Mouse (Mus musculus) liver, adult (tissue): ENCODE measurements around the gene Map3k3.

Experiments
- GATA4 ChIP-seq: IDR thresholded peaks from 2 replicates; pipeline ENCODE4 v1.6.1; 2014; ENCODE audit warnings: mild to moderate bottlenecking, low read length; ENCODE audit not compliant: insufficient replicate concordance

The Map3k3 gene

GRCm38 (mm10) chr11:106162237-106162636, 77.8 kb downstream of the Map3k3 start:
- no peak for TF ChIP-seq GATA4

DNA sequence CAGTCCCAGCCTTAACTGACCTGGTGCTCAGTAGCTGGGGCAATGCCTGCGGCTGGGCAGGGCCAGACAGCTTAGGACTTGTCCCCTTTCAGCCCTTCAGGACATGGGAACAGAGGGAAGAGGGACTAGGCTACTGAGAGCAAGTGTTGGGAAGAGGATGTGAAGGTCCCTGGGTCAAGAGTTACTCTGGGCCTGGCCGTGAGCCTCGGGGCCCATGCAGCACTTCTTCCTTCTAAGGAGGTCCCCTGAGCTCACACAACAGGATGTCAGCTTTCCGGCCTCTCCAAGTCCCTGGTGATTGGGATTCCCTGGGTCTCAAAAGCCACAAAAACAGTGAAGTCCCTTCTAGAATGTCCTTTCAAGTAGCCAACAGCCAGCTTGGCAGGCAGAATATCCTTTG, 79.1 kb downstream of the Map3k3 start:
- TF ChIP-seq GATA4: peak; percentile 41; the same call in 1 of the 2 replicates

- no peak for TF ChIP-seq GATA4
Measured at GRCm38 (mm10) chr11:106164601-106165180, 80.3 kb downstream of the Map3k3 start.

DNA sequence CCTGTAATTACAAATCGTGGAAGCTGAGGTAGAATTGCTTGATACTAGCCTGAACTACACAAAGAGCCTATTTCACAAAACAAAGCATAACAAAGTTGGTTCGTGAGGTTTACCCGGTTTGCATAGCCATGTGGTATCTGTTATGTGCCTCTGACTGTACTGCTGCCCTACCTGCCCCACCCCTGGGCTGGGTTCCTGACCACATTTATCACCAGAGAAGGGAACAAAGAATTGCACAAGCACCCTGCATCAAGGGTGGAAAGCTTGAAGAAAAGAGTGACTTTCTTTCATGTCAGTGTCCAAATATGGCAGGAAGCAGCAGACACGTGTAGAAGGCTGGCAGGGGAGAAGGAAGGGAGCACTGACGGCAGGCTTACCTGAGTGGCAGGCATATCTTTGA, 83.0 kb downstream of the Map3k3 start:
- TF ChIP-seq GATA4: no peak

- no peak for TF ChIP-seq GATA4
Measured at GRCm38 (mm10) chr11:106170807-106171206, 86.4 kb downstream of the Map3k3 start.

- TF ChIP-seq GATA4: no peak
Measured at GRCm38 (mm10) chr11:106173228-106173627, 88.8 kb downstream of the Map3k3 start.

GRCm38 (mm10) chr11:106174372-106174771, 90.0 kb downstream of the Map3k3 start:
- no peak for TF ChIP-seq GATA4

- no peak for TF ChIP-seq GATA4
Measured at GRCm38 (mm10) chr11:106175081-106175480, 90.7 kb downstream of the Map3k3 start.

- TF ChIP-seq GATA4: no peak
Measured at GRCm38 (mm10) chr11:106176372-106176771, 92.0 kb downstream of the Map3k3 start.

- TF ChIP-seq GATA4: no peak
Measured at GRCm38 (mm10) chr11:106178036-106178782, 93.8 kb downstream of the Map3k3 start.

DNA sequence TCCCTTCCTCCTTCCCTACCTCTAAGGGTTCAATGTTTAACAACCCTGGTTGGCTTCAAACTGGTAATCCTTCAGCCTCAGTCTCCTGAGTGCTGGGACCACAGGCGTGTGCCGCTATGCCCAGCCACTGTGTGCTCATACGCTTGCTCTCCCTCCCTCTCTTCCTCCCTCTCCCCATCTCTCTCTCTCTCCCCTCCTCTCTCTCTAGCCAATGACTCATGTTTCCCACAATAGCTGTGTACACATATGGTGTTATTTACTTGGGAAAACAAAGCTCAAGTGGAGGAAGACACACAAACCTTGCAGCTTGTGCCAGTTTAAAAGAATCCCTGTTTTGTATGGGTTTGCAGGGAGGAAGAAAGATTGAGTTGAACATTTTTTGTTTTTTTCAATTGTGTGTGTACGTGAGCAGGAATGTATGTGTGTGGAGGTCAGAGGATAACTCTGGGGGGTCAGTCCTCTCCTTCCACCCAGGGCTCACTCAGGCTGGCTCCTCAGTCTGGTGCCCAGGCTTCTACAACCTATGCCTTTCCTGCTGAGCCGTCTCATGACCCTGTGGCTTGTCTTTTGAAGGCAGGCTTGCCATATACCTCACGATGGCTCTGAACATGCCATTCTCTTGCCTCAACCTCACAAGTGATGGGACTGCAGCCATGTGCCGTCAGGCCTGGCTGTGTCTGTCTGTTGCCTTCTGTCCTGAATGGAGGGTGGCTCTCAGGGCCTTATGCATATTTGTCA, 95.5 kb downstream of the Map3k3 start:
- TF ChIP-seq GATA4: no peak

DNA sequence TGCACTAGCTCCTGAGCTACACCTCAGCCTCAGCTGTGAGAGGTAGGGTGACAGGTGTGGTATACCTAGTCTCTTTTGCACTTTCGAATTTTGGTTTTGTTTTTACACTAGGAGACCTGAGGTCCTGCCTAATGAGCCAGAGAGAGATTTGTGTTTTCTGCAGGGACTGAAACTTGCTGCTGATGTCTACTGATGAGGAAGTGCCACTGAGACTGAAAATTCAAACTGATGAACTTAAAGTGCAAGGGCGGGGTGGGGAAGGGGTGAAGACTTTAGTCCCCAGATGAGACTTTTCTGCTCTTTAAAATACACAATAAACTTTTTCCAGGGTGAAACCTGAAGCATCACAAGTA, 96.0 kb downstream of the Map3k3 start:
- no peak for TF ChIP-seq GATA4

DNA sequence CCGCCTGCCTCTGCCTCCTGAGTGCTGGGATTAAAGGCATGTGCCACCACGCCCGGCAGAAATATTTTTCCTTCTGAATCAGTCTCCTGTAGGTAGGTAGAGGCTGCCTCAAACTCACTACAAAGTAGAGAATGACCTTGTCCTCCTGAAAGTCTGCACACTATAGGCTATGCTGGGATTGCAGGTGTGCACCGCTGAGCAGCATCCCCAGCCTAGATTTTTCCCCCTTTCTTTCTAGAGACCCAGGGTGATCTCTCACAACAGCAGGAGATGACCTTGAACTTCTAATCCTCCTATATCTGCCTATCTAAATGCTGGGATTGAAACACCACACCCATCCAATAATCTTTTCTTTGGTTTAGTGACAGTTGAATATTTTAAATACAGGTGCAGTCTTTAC, 102.9 kb downstream of the Map3k3 start:
- no peak for TF ChIP-seq GATA4

- no peak for TF ChIP-seq GATA4
Measured at GRCm38 (mm10) chr11:106191716-106192115, 107.3 kb downstream of the Map3k3 start.

DNA sequence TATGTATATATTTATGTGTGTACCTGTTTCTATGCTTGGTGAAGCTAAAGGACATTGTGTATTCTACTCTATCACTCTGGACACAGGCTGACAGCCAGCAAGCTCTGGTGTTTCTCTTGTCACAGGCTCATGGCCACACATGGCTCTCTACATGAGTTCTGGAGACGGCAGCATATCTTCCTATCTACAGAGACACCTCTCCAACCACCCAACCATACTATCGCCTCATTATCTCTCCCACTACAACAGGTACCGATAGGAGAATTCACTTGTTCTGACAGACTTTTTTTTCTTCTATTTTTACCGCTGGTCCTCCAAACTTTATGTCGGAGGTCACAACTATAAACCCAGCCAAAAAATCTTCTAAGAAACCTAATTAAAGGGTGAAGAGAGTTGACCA, 107.8 kb downstream of the Map3k3 start:
- TF ChIP-seq GATA4: no peak

GRCm38 (mm10) chr11:106192657-106193370, 108.4 kb downstream of the Map3k3 start:
- no peak for TF ChIP-seq GATA4
